Mouse (Mus musculus): ENCODE data around the gene Fam193b. TPM values are rescaled to one million over a fixed set of nuclear protein-coding genes. Genes with fewer than 3 reads are reported as not detected.
"Not testable (repeated sequence)": the region's sequence is repeated elsewhere in the genome, so short reads cannot be mapped to it uniquely, and the experiment has no call there.

Fam193b gene
- polyA plus RNA-seq, 1 experiment from 2014 or later = 63.7 TPM

DNA sequence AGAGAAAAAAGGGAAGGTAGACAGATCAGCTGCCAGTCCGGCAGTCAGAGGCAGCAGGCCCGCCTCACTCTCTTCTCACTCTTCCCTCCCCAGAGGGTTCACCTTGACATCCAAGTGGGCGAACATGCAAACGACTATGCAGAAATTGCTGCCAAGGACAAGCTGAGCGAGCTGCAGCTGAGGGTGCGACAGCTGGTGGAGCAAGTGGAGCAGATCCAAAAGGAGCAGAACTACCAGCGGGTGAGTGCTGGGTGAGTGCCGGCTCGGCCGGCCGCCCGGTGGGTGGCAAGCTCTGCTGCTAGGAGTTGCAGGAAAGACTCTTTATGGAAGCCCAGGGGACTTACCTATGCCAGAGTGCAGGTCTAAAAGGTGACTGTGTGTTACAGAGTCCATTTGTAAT, 24.5 kb upstream of the Fam193b start:
- Histone ChIP-seq H3K4me1 (replicated peaks) (peaks cover 27% of the 10 kb centered on the region), H3K4me3 (no peak overlapping the region), H3K9me3 (no peaks in the 10 kb centered on the region), H3K27ac (no peak overlapping the region), H3K27me3 (ENCODE audit: insufficient read depth, poor library complexity, severe bottlenecking) (0 out of 2 replicates have a peak, but pooled peaks cover 10% of the 10 kb centered on the region), H3K36me3 (peaks cover 44% of the 10 kb centered on the region)
- 92% methylated on average over 12 of the region's 12 CpGs for WGBS
- DNase-seq (ENCODE audit: low spot score) = no peak

DNA sequence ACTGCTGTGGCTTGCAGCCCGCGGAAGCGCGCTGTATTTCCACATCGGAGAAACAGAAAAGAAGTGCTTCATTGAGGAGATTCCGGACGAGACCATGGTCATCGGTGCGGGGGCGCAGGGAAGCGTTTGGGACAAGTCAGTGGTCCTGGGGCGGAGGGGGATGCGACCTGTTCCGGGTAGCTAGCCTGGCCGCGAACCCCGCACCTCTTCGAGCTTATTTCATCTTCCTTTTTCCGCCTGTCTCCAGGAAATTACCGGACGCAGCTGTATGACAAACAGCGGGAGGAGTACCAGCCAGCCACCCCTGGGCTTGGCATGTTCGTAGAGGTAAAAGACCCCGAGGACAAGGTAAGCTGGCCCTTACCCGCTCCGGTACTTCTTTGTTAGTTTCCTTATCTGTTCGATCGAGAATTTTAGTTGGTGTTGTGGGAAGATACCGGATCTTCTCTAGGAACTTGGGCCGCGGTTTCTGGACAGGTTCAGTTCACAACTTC, 22.4 kb upstream of the Fam193b start:
- Histone ChIP-seq H3K4me3 (peak overlapping the region; percentile 67), H3K27ac (peak overlapping the region; percentile 91), H3K4me1 (replicated peaks) (peaks cover 15% of the 10 kb centered on the region), H3K27me3 (ENCODE audit: insufficient read depth, poor library complexity, severe bottlenecking) (0 out of 2 replicates have a peak, but pooled peaks cover 10% of the 10 kb centered on the region), H3K9me3 (no peaks in the 10 kb centered on the region), H3K36me3 (peaks cover 41% of the 10 kb centered on the region)
- DNase-seq (ENCODE audit: low spot score) = no peak
- WGBS = under 1% methylated on average over 31 of the region's 31 CpGs

DNA sequence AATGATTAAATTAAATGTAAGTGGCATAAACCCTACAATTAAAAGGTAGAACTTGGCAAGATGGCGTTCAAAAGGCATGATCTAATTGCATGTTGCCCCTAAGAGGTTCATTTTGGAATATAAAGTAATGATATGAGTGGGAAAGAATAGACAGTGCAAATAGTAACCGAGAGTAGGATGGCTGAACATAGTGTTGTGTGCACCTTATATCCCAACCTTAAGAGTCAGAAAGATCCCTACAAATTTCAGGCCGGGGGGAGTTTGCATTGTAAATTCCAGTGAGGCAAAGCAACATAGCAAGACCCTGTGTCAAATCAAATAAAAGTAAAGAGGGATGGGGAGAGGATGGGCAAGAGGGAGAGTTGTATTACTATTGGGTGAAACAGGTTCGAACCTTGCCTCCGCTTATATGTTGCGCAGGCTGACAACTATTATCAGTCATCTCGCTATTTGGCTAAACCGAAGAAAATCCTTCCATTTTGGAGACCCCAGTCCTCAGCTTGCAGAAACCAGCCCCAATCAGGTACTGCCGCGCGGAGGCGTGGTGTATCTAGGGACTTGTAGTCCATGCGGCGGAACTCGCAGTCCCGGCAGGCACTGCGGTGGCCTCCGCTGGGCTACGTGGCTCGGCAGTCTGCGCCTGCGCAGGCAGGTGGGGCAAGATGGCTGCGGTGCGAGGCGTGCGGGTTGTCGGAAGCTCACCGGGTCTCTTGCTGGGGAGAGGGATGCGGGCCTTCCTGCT, 21.8 kb upstream of the Fam193b start:
- Histone ChIP-seq H3K27me3 (ENCODE audit: insufficient read depth, poor library complexity, severe bottlenecking) (0 out of 2 replicates have a peak, but pooled peaks cover 10% of the 10 kb centered on the region), H3K27ac (peak overlapping the region; percentile 91), H3K4me1 (replicated peaks) (peaks cover 15% of the 10 kb centered on the region), H3K4me3 (peak overlapping the region; percentile 67), H3K36me3 (peaks cover 35% of the 10 kb centered on the region), H3K9me3 (no peaks in the 10 kb centered on the region)
- peak; percentile 98 for DNase-seq (ENCODE audit: low spot score)
- 5% methylated on average over 29 of the region's 29 CpGs for WGBS

DNA sequence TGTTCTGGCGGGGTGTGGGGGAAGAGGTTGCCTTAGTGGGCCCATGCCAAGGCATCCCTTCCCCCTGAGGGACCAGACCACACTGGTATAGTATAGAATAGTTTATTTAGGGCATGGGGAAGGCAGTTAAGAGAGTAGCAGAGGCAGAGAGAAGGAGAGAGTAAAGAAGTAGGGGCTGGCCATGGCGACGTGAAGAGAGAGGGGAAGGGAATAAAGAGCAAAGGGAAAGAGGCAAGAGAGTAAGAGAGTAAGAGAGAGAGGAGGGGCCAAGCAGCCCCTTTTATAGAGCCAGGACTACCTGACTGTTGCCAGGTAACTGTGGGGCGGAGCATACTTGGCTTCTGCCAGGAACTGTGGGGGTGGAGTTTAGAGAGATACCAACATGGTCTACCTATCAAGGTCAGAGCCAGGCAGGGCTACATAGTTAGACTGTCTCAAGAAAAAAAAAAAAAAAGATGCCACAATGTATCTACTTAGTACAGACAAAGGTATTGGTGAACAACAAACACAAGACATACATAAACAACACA, 21.1 kb upstream of the Fam193b start:
- WGBS = 73% methylated on average over 4 of the region's 4 CpGs
- H3K36me3 ChIP-seq = peaks cover 28% of the 10 kb centered on the region
- H3K4me1 ChIP-seq (replicated peaks) = peaks cover 15% of the 10 kb centered on the region
- H3K27me3 ChIP-seq (ENCODE audit: insufficient read depth, poor library complexity, severe bottlenecking) = 0 out of 2 replicates have a peak, but pooled peaks cover 10% of the 10 kb centered on the region
- no peak overlapping the region; the same call in 1 of the 2 replicates for H3K4me3 ChIP-seq
- peak overlapping the region; percentile 91; the same call in 1 of the 2 replicates for H3K27ac ChIP-seq
- no peaks in the 10 kb centered on the region for H3K9me3 ChIP-seq
- no peak for DNase-seq (ENCODE audit: low spot score)

DNA sequence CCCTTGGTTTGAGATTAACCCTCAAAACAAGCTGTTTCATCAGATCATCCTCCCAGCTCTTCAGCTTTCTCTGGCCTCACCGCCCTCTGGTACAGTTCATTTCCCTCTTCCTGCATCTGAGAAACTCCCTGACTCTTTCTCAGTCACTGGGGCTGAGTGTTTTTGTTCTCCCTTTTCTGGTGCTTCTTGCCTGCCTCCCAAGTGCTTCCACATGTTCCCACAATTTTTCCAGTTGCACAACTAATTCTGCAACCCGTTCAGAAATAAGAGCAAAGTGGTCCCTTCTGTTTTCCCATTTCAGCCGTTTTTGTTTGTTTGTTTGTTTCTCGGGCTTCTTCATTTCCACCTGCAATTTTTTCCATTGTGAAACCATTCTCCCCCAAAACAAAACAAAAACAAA, 7.2 kb upstream of the Fam193b start:
- DNase-seq (ENCODE audit: low spot score) = no peak
- no peak overlapping the region for H3K27ac ChIP-seq
- no peaks in the 10 kb centered on the region for H3K27me3 ChIP-seq (ENCODE audit: insufficient read depth, poor library complexity, severe bottlenecking)
- 79% methylated on average over 4 of the region's 4 CpGs for WGBS
- H3K36me3 ChIP-seq = no peaks in the 10 kb centered on the region
- H3K4me1 ChIP-seq (replicated peaks) = no peaks in the 10 kb centered on the region
- no peaks in the 10 kb centered on the region for H3K9me3 ChIP-seq
- no peak overlapping the region for H3K4me3 ChIP-seq

DNA sequence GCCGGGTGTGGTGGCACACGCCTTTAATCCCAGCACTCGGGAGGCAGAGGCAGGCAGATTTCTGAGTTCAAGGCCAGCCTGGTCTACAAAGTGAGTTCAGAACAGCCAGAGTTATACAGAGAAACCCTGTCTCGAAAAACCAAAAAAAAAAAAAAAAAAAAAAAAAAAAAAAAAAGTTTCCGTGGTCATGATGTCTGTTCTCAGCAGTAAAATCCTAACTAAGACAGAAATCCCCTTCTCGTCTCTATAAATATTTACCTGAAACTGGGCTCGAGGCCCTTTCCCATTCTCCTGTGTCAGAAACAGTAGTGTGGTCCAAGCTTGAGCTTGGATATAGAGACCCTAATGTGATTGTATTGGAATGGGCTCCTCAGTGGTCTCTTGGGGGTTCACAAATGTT, 6.0 kb upstream of the Fam193b start:
- DNase-seq (ENCODE audit: low spot score); H3K9me3 ChIP-seq; H3K36me3 ChIP-seq; H3K4me3 ChIP-seq; H3K4me1 ChIP-seq (replicated peaks); H3K27ac ChIP-seq; H3K27me3 ChIP-seq (ENCODE audit: insufficient read depth, poor library complexity, severe bottlenecking): not testable (repeated sequence)
- WGBS = 91% methylated on average over 7 of the region's 7 CpGs

DNA sequence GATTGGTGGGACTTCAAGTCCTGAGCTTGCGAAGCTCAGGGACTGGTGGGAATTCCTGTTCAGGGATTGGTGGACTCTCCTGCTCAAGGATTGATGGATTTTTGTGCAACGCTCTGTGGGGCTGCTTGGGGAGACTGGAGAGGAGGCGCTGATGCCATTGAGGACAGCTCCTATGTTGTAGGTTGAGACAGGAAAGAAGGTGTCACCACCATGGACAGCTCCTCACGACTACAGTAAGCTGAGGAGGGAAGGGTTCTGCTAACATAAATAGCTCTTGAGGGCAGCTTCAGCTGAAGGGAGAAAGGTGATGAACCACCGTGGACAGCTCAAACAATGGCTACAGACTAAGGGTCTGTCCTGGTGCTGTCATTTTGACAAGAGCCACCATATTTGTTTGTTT, 5.0 kb upstream of the Fam193b start:
- H3K4me1 ChIP-seq (replicated peaks) = peaks cover 13% of the 10 kb centered on the region
- no peak overlapping the region for H3K27ac ChIP-seq
- H3K4me3 ChIP-seq = no peak overlapping the region
- no peaks in the 10 kb centered on the region for H3K9me3 ChIP-seq
- no peaks in the 10 kb centered on the region for H3K27me3 ChIP-seq (ENCODE audit: insufficient read depth, poor library complexity, severe bottlenecking)
- WGBS = 61% methylated on average over 5 of the region's 5 CpGs
- no peak for DNase-seq (ENCODE audit: low spot score)
- H3K36me3 ChIP-seq = no peaks in the 10 kb centered on the region

DNA sequence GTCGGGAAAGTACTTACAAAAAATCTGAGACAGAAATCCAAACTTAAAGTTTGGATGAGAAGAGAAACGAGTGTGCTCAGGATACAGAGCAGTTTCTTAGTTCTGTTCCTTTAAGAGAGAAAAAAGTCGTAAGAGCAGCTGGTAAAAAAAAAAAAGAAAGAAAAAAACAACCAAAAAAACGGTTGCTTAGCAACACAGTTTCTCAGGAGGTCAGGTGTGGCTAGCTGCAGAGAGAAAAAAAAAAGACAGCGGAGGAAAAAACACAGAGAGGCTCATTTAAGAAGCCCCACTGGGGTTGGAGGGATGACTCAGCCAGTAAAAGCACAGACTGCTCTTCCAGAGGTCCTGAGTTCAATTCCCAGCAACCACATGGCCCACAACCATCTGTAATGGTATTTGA, 3.4 kb upstream of the Fam193b start:
- no peak for DNase-seq (ENCODE audit: low spot score)
- Histone ChIP-seq H3K36me3 (peaks cover 3% of the 10 kb centered on the region), H3K4me3 (no peak overlapping the region), H3K4me1 (replicated peaks) (peaks cover 22% of the 10 kb centered on the region), H3K27me3 (ENCODE audit: insufficient read depth, poor library complexity, severe bottlenecking) (no peaks in the 10 kb centered on the region), H3K9me3 (no peaks in the 10 kb centered on the region), H3K27ac (no peak overlapping the region)
- WGBS = 86% methylated on average over 5 of the region's 5 CpGs

DNA sequence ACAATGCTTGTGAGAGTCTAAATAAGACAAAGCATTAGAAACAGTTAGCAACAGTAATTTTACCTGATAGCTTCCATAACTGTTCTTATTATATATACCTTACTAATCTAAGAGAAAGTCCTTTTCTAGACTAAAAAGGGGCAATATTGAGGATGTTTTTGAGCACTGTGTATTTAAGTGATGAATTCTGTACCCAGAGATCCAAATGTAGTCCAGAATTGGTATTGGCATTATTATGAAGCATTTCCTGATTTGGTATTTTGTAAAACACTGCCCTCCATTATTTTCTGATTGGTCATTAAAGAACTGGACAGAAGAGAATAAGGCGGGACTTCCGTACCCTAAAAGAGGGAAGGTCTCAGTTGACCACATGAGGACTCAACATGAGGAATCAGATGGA, 2.5 kb upstream of the Fam193b start, which contains the start of gene Tmed9:
Tmed9 (plus strand) TSS at position 301 of the 400 bp plus-strand sequence.
- H3K36me3 ChIP-seq = peaks cover 12% of the 10 kb centered on the region
- H3K4me3 ChIP-seq = no peak within 1 kb of the TSS
- peaks cover 28% of the 10 kb centered on the region for H3K4me1 ChIP-seq (replicated peaks)
- H3K9me3 ChIP-seq = no peaks in the 10 kb centered on the region
- 99% methylated on average over 2 of the region's 2 CpGs for WGBS
- no peaks in the 10 kb centered on the region for H3K27me3 ChIP-seq (ENCODE audit: insufficient read depth, poor library complexity, severe bottlenecking)
- H3K27ac ChIP-seq = no peak within 1 kb of the TSS
- DNase-seq (ENCODE audit: low spot score) = no peak

DNA sequence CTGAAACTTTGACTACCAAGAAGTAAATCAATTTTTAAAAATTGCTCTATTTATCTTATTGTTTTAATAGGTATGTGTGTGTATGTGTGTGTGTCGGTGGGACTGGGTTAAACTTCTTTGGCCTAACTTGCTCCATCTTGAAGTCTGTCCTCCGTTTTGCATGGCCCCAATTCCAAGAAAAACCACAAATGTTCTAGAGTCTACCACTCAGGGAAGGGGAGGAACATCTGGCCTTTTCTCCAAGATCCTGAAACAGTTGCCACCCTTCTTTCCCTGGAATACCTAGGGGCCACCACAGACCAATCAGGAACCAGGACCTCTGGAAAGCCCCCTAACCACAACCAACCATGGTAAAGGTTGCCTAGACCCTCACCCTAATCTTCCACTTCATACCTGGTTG, 1.1 kb upstream of the Fam193b start:
- 89% methylated on average over 2 of the region's 2 CpGs for WGBS

DNA sequence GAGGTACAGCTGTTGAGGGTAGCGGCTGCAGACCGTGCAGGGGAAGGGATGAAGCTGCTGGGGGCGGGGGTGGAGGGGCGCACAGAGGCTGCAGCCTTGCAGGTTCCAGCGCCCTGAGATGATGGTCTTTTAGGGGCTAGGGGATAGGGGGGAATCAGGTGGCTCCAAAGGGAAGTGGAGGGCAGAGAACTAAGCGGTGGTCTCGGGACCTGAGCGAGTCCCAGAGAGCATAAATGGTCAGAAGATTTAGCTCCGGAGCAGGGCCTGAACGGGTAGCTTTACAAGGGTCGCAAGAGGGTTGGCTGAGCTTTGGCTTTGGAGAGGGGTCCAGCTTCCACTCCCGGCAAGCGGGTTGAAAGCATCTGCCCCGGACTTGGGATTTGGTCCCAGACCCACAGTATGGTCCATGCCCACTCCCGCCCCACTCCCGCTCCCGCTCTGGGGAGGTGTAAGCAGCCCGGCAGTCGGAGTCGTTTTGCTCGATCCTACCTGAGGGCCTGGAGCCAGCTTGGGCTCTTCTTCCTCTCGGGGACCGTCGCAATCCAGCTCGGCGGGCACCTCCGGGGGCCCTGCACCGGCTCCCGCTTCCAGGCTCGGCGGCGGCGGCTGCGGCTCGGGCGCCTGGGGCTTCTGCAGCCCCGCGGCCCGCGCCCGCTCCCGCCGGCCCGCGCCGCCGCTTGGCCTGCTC, 490 bp downstream of the Fam193b start:
- under 1% methylated on average over 47 of the region's 47 CpGs for WGBS
- Histone ChIP-seq H3K4me1 (replicated peaks) (peaks cover 28% of the 10 kb centered on the region), H3K36me3 (peaks cover 41% of the 10 kb centered on the region), H3K4me3 (peak overlapping the region; percentile 99), H3K9me3 (no peaks in the 10 kb centered on the region), H3K27me3 (ENCODE audit: insufficient read depth, poor library complexity, severe bottlenecking) (no peaks in the 10 kb centered on the region), H3K27ac (peak overlapping the region; percentile 97)
- DNase-seq (ENCODE audit: low spot score) = peak; percentile 55

More for the DNA sequence above, 1.1 kb upstream of the Fam193b start:
- H3K4me3 ChIP-seq = peak overlapping the region; percentile 99
- no peak overlapping the region for H3K27ac ChIP-seq
- peaks cover 25% of the 10 kb centered on the region for H3K36me3 ChIP-seq
- no peaks in the 10 kb centered on the region for H3K9me3 ChIP-seq
- no peak for DNase-seq (ENCODE audit: low spot score)
- peaks cover 28% of the 10 kb centered on the region for H3K4me1 ChIP-seq (replicated peaks)
- no peaks in the 10 kb centered on the region for H3K27me3 ChIP-seq (ENCODE audit: insufficient read depth, poor library complexity, severe bottlenecking)

DNA sequence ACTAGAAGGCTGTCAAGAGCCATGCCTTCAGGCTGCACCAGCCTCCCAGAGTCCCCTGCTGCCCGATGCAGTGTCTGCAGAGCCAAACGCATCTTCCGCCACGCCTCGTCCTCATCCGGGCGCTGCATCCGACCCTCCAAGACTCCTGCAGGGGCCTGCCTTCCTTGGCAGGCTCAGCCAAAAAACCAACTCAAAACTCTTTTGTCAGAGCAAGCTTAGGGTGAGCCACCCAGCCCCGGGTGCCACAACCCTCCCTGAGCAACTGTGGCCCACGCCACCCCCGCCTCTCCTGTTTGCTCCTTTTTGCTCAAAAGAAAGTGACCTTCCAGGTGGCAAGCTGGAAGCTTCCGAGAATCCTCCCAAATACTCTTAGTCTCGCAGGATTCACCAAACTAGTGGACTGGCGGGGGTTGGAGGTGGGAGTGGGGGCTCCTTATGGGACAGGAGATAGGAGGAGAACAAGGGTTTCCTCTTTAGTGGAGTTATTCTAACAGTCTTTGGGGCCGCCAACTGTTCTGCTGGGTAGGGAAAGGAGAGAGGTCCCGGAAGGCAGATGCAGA, 1.1 kb downstream of the Fam193b start:
- Histone ChIP-seq H3K27me3 (ENCODE audit: insufficient read depth, poor library complexity, severe bottlenecking) (no peaks in the 10 kb centered on the region), H3K9me3 (no peaks in the 10 kb centered on the region), H3K27ac (peak overlapping the region; percentile 97), H3K4me3 (peak overlapping the region; percentile 99), H3K4me1 (replicated peaks) (peaks cover 28% of the 10 kb centered on the region), H3K36me3 (peaks cover 47% of the 10 kb centered on the region)
- peak; percentile 45 for DNase-seq (ENCODE audit: low spot score)
- WGBS = 6% methylated on average over 16 of the region's 16 CpGs
